Mouse (Mus musculus): ENCODE data around the gene Zbtb45. TPM values are rescaled to one million over a fixed set of nuclear protein-coding genes. Genes with fewer than 3 reads are reported as not detected.

Zbtb45 gene
- polyA plus RNA-seq, 1 experiment: 24.5 TPM

DNA sequence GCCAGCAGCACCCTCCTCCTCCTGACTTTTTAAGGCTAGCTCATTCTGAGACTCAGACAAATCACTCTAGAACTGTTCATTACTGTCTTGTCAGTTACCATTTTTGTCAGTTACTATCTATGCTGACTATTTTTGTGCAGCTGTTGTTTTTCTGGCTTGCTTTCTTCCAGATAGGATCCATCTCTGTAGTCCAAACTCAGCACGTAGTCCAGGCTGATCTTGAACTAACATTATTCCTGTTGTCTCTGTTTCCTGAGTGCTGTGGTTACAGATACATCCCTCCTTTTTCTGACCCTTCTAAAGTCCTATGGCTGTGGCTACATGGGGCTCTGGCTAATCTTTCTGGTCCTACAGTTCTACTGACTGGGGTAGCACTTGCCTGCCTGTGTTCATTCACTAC lies 29.3 kb upstream of the Zbtb45 start:
- DNase-seq (ENCODE audit: low read depth in 1 of 2, low spot score in 2 of 2): no peak
- no peak overlapping the region for H3K27ac ChIP-seq (ENCODE audit: insufficient read depth, low read length)
- peaks cover 24% of the 10 kb centered on the region for H3K4me1 ChIP-seq (ENCODE audit: control insufficient read depth, insufficient read depth, insufficient read length)
- peaks cover 8% of the 10 kb centered on the region for H3K36me3 ChIP-seq (ENCODE audit: control insufficient read depth, insufficient read depth, low read length)
- H3K4me3 ChIP-seq (ENCODE audit: extremely low read depth, insufficient read depth, insufficient read length): no peak overlapping the region
- 76% methylated on average over 1 of the region's 1 CpGs for WGBS
- peaks cover 10% of the 10 kb centered on the region for H3K27me3 ChIP-seq (ENCODE audit: control insufficient read depth, insufficient read depth, low read length)
- TF ChIP-seq CTCF (IDR thresholded peaks at IDR 0.05; ENCODE audit: extremely low read depth, insufficient read depth, insufficient read length, insufficient replicate concordance): no peak
- TF ChIP-seq POLR2A (IDR thresholded peaks at IDR 0.05; ENCODE audit: low read depth, low read length): no peak

DNA sequence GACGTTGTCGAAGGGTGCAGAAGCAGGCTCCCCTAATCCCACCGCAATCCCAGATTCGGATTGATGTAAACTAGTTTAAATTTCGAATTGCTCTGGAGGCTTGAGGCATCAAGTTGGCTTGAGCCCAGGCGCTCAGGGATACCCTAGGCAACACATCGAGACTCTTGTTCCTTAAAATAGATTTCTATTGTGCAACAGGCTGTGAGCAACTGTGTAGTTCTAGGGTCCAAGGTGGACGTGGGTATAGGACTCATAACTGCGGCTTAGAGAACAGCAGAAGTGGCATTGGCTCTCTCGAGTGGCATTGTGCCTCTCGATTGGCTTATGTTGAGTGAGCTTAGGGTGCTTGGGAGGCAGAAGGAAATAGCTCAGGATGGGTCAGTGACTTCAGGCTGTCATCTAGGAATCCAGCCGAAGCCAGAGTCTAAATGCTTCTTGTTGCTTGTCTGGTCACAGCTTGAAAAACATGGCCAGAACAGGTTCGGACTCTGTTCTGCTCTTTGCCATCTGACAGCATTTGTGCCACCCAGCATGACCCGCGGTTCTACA lies 28.9 kb upstream of the Zbtb45 start:
- Histone ChIP-seq H3K27me3 (ENCODE audit: control insufficient read depth, insufficient read depth, low read length) (peaks cover 5% of the 10 kb centered on the region; the same call in 1 of the 2 replicates), H3K36me3 (ENCODE audit: control insufficient read depth, insufficient read depth, low read length) (peaks cover 8% of the 10 kb centered on the region), H3K27ac (ENCODE audit: insufficient read depth, low read length) (peak overlapping the region; percentile 100), H3K4me1 (ENCODE audit: control insufficient read depth, insufficient read depth, insufficient read length) (peaks cover 19% of the 10 kb centered on the region), H3K4me3 (ENCODE audit: extremely low read depth, insufficient read depth, insufficient read length) (peak overlapping the region; percentile 100)
- TF ChIP-seq CTCF (IDR thresholded peaks at IDR 0.05; ENCODE audit: extremely low read depth, insufficient read depth, insufficient read length, insufficient replicate concordance) (no peak), POLR2A (IDR thresholded peaks at IDR 0.05; ENCODE audit: low read depth, low read length) (no peak)
- DNase-seq (ENCODE audit: low read depth in 1 of 2, low spot score in 2 of 2): no peak
- 10% methylated on average over 15 of the region's 15 CpGs for WGBS

DNA sequence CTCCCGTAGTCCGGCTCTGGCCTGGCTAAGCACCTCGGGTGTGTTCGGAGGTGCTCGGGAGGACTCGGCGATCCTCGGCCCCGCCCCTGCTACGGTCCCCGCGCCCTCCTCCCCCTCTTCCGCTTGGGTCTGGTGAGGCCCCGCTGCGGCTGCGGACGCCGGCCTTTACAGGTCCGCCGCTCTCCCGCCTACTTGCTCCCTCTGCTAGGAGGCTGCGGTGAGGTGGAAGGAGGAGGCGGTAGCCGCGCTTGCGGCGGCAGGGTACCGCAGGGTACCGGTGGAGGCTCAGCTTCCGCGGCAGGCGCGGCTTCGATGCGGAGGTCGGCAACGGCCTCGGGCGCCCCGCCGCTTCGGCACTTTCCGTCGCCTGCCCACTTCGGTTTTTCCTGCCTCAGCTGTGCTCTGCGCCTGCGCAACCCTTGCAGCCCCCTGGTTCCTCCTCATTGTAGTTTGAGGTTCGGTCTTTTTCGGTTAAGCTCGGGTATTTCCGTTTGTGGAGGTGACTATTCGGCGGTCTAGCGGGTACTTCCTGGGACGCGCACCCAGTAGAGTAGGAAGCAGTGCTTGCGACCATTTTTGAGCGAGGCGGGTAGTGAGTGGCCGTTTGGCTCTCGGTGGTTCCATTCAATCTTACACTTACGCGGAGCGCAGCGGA lies 28.2 kb upstream of the Zbtb45 start, which contains the start of gene Ube2m:
TSS of gene Ube2m (minus strand) at position 375 of the 655 bp plus-strand sequence.
- TF ChIP-seq POLR2A (IDR thresholded peaks at IDR 0.05; ENCODE audit: low read depth, low read length): peak; percentile 97
- no peak for TF ChIP-seq CTCF (IDR thresholded peaks at IDR 0.05; ENCODE audit: extremely low read depth, insufficient read depth, insufficient read length, insufficient replicate concordance)
- Histone ChIP-seq H3K4me3 (ENCODE audit: extremely low read depth, insufficient read depth, insufficient read length) (peak within 1 kb of the TSS; percentile 100), H3K36me3 (ENCODE audit: control insufficient read depth, insufficient read depth, low read length) (peaks cover 8% of the 10 kb centered on the region), H3K27me3 (ENCODE audit: control insufficient read depth, insufficient read depth, low read length) (no peaks in the 10 kb centered on the region), H3K27ac (ENCODE audit: insufficient read depth, low read length) (peak within 1 kb of the TSS; percentile 100), H3K4me1 (ENCODE audit: control insufficient read depth, insufficient read depth, insufficient read length) (peaks cover 14% of the 10 kb centered on the region; the same call in 1 of the 2 replicates)
- DNase-seq (ENCODE audit: low read depth in 1 of 2, low spot score in 2 of 2): peak; percentile 98 to 99
- under 1% methylated on average over 59 of the region's 65 CpGs for WGBS

DNA sequence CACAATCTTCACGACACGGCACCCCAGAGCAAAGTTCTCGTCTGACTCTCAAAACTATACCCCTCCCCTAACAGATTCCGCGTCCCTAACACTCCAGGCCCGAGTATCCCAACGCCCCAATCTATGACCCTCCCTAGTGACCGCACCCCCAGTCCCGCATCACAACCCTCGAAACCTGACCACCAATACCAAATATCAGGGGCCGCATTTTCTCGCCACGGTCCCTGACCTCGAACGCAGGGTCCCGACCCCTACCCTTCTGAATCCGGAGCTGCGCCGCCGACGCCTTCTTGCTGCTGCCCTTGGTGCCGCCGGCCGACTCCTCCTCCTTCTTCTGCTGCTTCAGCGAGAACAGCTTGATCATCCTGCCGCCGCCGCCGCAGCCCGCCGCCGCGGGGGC lies 27.5 kb upstream of the Zbtb45 start:
- TF ChIP-seq CTCF (IDR thresholded peaks at IDR 0.05; ENCODE audit: extremely low read depth, insufficient read depth, insufficient read length, insufficient replicate concordance) (no peak), POLR2A (IDR thresholded peaks at IDR 0.05; ENCODE audit: low read depth, low read length) (no peak)
- WGBS: under 1% methylated on average over 26 of the region's 33 CpGs
- no peak for DNase-seq (ENCODE audit: low read depth in 1 of 2, low spot score in 2 of 2)
- Histone ChIP-seq H3K27me3 (ENCODE audit: control insufficient read depth, insufficient read depth, low read length) (no peaks in the 10 kb centered on the region), H3K4me3 (ENCODE audit: extremely low read depth, insufficient read depth, insufficient read length) (peak overlapping the region; percentile 100), H3K27ac (ENCODE audit: insufficient read depth, low read length) (peak overlapping the region; percentile 100), H3K4me1 (ENCODE audit: control insufficient read depth, insufficient read depth, insufficient read length) (peaks cover 14% of the 10 kb centered on the region; the same call in 1 of the 2 replicates), H3K36me3 (ENCODE audit: control insufficient read depth, insufficient read depth, low read length) (peaks cover 8% of the 10 kb centered on the region)

DNA sequence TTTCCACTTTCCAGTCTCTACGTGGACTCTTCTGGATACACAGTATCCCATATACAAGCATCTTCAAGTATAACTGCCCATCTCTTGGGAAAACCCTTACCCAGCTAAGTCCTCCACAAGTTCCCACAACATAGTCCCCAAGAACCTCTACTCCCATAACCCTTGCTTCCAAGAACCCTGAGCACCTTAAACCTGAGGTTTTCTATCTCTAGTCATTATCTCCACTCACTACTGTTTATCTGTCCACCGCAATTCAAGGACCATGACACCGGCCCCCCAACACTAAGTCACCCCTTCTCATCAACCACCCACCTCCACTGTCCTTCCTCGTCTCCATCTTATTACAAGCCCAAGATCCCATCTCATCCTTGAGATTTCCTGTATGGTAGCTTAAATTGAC lies 27.0 kb upstream of the Zbtb45 start:
- Histone ChIP-seq H3K27me3 (ENCODE audit: control insufficient read depth, insufficient read depth, low read length) (no peaks in the 10 kb centered on the region), H3K27ac (ENCODE audit: insufficient read depth, low read length) (no peak overlapping the region), H3K4me1 (ENCODE audit: control insufficient read depth, insufficient read depth, insufficient read length) (peaks cover 14% of the 10 kb centered on the region; the same call in 1 of the 2 replicates), H3K4me3 (ENCODE audit: extremely low read depth, insufficient read depth, insufficient read length) (peak overlapping the region; percentile 100), H3K36me3 (ENCODE audit: control insufficient read depth, insufficient read depth, low read length) (peaks cover 12% of the 10 kb centered on the region)
- DNase-seq (ENCODE audit: low read depth in 1 of 2, low spot score in 2 of 2): no peak
- 36% methylated on average over 4 of the region's 4 CpGs for WGBS
- TF ChIP-seq CTCF (IDR thresholded peaks at IDR 0.05; ENCODE audit: extremely low read depth, insufficient read depth, insufficient read length, insufficient replicate concordance) (no peak), POLR2A (IDR thresholded peaks at IDR 0.05; ENCODE audit: low read depth, low read length) (no peak)

DNA sequence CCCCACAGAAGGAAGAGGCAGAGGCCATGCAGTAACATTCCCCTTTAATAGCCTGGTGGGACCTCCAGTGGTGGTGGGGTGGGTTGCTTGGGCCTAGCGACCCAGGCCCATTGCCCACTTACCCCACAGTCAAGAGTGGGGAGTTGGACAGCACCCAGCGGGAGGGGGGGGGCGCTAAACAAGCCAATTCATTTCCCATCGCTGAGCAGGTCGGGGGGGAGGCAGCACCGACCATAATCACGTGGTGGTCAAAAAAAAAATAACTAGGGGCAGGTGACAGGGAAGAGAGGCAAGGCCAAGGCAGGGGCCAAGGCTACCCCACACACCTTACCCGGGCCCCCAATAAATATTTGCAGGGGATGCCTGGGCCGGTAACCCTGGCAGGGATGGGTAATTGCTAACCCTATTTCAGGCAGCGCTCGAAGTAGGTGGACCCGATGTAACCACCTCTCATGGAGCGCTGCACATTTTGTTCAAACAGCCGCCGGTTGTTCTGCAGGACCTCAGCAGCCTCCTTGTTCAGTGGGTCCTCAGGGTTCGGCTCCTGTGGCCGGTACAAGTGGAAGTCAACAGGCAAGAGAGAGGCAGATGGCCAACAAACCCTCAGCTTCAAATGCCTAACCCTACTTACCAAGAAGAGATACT lies 25.5 kb upstream of the Zbtb45 start:
- Histone ChIP-seq H3K36me3 (ENCODE audit: control insufficient read depth, insufficient read depth, low read length) (peaks cover 22% of the 10 kb centered on the region), H3K4me3 (ENCODE audit: extremely low read depth, insufficient read depth, insufficient read length) (no peak overlapping the region), H3K27me3 (ENCODE audit: control insufficient read depth, insufficient read depth, low read length) (no peaks in the 10 kb centered on the region), H3K4me1 (ENCODE audit: control insufficient read depth, insufficient read depth, insufficient read length) (peaks cover 14% of the 10 kb centered on the region; the same call in 1 of the 2 replicates), H3K27ac (ENCODE audit: insufficient read depth, low read length) (peak overlapping the region; percentile 2; the same call in 1 of the 2 replicates)
- peak in 1 of 2 experiments; percentile 17 for DNase-seq (ENCODE audit: low read depth in 1 of 2, low spot score in 2 of 2)
- 83% methylated on average over 17 of the region's 17 CpGs for WGBS
- TF ChIP-seq POLR2A (IDR thresholded peaks at IDR 0.05; ENCODE audit: low read depth, low read length) (no peak), CTCF (IDR thresholded peaks at IDR 0.05; ENCODE audit: extremely low read depth, insufficient read depth, insufficient read length, insufficient replicate concordance) (no peak)

All from spleen, adult 2 months (tissue).